Mouse (Mus musculus) G1E (cell line): ENCODE measurements around the gene Zfp710.

ENCODE experiments used
- CTCF ChIP-seq: IDR thresholded peaks from 2 replicates; pipeline ENCODE4 v1.5.1; 2012; ENCODE audit warnings: low read depth, low read length, inconsistent platforms, mixed read lengths
- GATA1 ChIP-seq: IDR thresholded peaks from 2 replicates; pipeline ENCODE4 v1.6.1; 2012; ENCODE audit warnings: borderline replicate concordance, low read length, inconsistent platforms, mixed read lengths
- TAL1 ChIP-seq: conservative IDR thresholded peaks from 2 replicates; pipeline ENCODE4 v1.6.1; 2012; ENCODE audit warnings: low read depth, low read length, inconsistent platforms, mixed read lengths

GRCm38 (mm10) chr7:80140815-80141214 is 116.2 kb downstream of the Zfp710 start:
- TF ChIP-seq CTCF: peak; percentile 25; the same call in 1 of the 2 replicates
- no peak for TF ChIP-seq GATA1
- TF ChIP-seq TAL1: no peak
